Mouse (Mus musculus): ENCODE measurements around the gene Dnaic2.

Gene Dnaic2

DNA sequence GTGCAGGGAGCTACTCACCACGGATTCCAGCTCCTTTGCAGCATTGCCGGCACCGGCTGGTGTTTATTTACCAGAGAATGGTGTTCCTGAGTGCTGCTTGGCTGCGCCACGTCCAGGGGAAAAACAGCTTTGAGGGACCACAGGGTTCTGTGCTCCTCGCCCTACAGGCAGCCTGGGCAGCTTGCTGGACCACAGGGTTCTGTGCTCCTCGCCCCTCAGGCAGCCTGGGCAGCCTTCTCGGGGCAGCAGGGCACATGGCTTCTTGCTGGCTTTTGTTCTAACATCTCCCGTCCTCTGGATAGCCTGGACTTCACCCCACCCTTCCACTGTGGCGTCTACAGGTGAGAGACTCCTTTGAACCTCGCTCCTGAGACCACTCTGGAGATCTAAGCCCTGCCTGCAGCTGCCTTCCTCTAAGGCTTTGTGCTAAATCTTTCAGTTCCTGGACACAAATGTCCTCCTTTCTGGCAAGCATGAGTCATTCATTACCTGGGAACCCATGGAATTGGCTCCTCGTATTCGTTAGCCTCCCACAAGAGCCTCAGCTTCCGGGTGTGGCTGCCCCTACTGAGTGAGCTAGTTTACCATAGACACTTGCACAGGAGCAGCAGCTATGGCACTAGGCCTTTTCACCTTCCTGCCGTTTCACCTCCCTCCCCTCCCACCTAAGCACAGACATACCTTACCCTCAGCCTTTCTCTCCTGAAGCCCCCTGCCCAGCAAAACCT, 75.5 kb downstream of the Dnaic2 start:
- DNase-seq, result no peak

DNA sequence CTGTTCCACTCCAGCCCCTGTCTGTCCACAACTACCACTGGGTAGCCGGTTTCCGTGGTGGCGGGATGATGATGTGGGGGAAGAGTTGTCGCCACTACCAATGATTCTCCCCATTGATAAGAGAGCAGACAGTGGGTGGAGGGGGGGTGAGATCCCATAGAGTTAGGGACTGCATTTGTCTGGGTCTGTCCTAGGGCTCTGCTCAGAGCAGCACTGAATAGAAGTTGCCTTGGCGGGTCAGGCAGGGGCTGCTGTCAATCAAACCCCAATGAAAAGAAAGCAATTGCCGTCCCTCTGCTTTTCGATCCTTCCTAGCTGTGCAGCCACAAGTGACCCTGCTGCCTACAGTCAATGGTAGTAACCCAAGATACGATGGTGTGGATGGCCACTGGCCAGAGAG, 76.8 kb downstream of the Dnaic2 start:
- DNase-seq, result no peak

DNA sequence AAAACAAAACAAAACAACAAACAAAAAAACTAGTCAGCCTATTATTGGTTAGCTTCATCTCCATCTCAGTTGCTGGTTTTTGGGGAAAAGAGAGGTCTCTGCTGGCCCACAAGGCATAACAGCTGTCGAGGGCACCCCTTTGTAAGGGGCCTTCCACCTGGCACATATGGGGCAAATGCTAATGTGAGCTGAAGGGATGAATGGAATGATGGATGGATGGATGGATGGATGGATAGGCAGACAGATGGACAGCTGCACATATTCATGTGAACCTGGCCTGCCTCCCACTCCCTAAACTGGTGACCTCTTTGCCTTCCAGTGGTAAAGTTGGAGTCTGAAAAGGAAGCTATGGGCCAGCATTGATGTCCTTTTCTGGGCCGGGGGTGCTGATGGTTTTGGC, 79.8 kb downstream of the Dnaic2 start:
- no peak for DNase-seq
